Mouse (Mus musculus) intestine, embryonic 15.5 days (tissue): ENCODE data around the gene Adgrl3. TPM values are rescaled to one million over a fixed set of nuclear protein-coding genes. Genes with fewer than 3 reads are reported as not detected.

Source experiments
- ATAC-seq: fragments of 200-750 bp; cut with Nextera tagmentation; 2 replicates; pipeline ENCODE4 v1.8.0; 2017; ENCODE audit warnings: moderate TSS enrichment, moderate library complexity
- H3K27ac ChIP-seq: fragments of 300-500 bp; sonication (generic); 2 replicates; pipeline ENCODE4 v1.5.1; 2015; ENCODE audit warnings: mild to moderate bottlenecking, inconsistent platforms
- H3K27me3 ChIP-seq: fragments of 300-500 bp; sonication (generic); replicated peaks from 2 replicates; pipeline ENCODE4 v1.6.1; 2015; ENCODE audit warnings: inconsistent platforms
- H3K36me3 ChIP-seq: fragments of 300-500 bp; sonication (generic); 2 replicates; pipeline ENCODE4 v1.6.1; 2015; ENCODE audit warnings: inconsistent platforms
- H3K4me1 ChIP-seq: fragments of 300-500 bp; sonication (generic); replicated peaks from 2 replicates; pipeline ENCODE4 v1.6.1; 2015; ENCODE audit warnings: inconsistent platforms
- H3K4me2 ChIP-seq: fragments of 300-500 bp; sonication (generic); replicated peaks from 2 replicates; pipeline ENCODE4 v1.6.1; 2015; ENCODE audit warnings: mild to moderate bottlenecking, inconsistent platforms
- H3K4me3 ChIP-seq: fragments of 300-500 bp; sonication (generic); replicated peaks from 2 replicates; pipeline ENCODE4 v1.5.1; 2015; ENCODE audit warnings: inconsistent platforms
- H3K9ac ChIP-seq: fragments of 300-500 bp; sonication (generic); 2 replicates; pipeline ENCODE4 v1.6.1; 2015; ENCODE audit warnings: inconsistent platforms
- H3K9me3 ChIP-seq: fragments of 300-500 bp; sonication (generic); 2 replicates; pipeline ENCODE4 v1.6.1; 2016; ENCODE audit warnings: inconsistent platforms
- WGBS: fragments of 180-500 bp; shearing (Covaris S2); methylation state at CpG from one replicate; pipeline ENCODE4 v1.1.7; 2015; 5-methylcytosine and 5-hydroxymethylcytosine counted together
- polyA plus RNA-seq: library from polyadenylated mRNA; unstranded; fragments of >200 nt; fragmentation: Nextera tagmentation; extraction: Ambion mirVana; gene quantifications from 2 replicates; pipeline ENCODE4 v1.2.1, GENCODE M21; 2015

Adgrl3 gene
- polyA plus RNA-seq, 1 experiment from 2014 or later: 10.9 TPM

DNA sequence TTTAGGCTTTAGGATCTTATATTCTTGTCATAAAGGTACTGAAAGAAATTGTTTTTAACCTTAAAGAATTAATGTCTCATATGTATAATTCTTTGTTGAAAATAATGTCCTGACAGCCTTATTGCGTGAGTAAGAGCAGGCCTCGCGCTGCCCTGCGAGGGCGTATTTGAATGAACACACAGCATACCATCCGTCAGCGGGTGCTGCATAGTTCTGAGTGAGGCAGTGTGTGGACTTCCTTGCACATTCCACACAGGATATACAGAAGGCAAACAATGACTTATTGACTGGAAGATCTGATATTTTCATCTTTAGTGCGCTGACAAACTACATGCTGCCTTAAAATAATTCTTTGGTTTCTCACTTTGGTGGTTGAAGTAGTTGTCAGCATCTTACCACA lies 764.8 kb downstream of the Adgrl3 start:
- ATAC-seq: no peak
- Histone ChIP-seq H3K4me2 (no peak overlapping the region), H3K4me3 (no peak overlapping the region)

GRCm38 (mm10) chr5:81790710-81791109 lies 770.8 kb downstream of the Adgrl3 start:
- no peaks in the 10 kb centered on the region for H3K36me3 ChIP-seq
- no peak overlapping the region for H3K4me3 ChIP-seq
- no peak overlapping the region for H3K9ac ChIP-seq
- no peak overlapping the region for H3K4me2 ChIP-seq
- no peaks in the 10 kb centered on the region for H3K4me1 ChIP-seq
- no peaks in the 10 kb centered on the region for H3K27me3 ChIP-seq
- no peaks in the 10 kb centered on the region for H3K9me3 ChIP-seq
- WGBS: 73% methylated on average over 1 of the region's 1 CpGs
- no peak for ATAC-seq
- no peak overlapping the region for H3K27ac ChIP-seq

More for the DNA sequence above, 764.8 kb downstream of the Adgrl3 start:
- Histone ChIP-seq H3K27ac (no peak overlapping the region), H3K9me3 (no peaks in the 10 kb centered on the region), H3K36me3 (no peaks in the 10 kb centered on the region), H3K27me3 (no peaks in the 10 kb centered on the region), H3K9ac (no peak overlapping the region), H3K4me1 (no peaks in the 10 kb centered on the region)
- WGBS: 45% methylated on average over 8 of the region's 8 CpGs

DNA sequence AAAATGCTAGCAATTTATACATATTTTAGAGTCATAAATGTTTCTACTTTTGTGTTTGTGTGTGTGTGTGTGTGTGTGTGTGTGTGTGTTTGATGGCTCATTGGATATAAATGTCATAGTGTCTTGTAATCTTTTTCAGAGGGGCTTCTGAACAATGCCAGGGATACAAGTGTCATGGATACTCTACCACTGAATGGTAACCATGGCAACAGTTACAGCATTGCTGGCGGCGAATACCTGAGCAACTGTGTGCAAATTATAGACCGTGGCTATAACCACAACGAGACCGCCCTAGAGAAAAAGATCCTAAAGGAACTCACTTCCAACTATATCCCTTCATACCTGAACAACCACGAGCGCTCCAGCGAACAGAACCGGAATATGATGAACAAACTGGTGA lies 774.2 kb downstream of the Adgrl3 start:
- no peaks in the 10 kb centered on the region for H3K36me3 ChIP-seq
- no peak overlapping the region for H3K27ac ChIP-seq
- 94% methylated on average over 9 of the region's 9 CpGs for WGBS
- H3K4me2 ChIP-seq: no peak overlapping the region
- H3K4me1 ChIP-seq: no peaks in the 10 kb centered on the region
- ATAC-seq: no peak
- H3K27me3 ChIP-seq: no peaks in the 10 kb centered on the region
- H3K9me3 ChIP-seq: no peaks in the 10 kb centered on the region
- no peak overlapping the region for H3K4me3 ChIP-seq
- no peak overlapping the region for H3K9ac ChIP-seq

DNA sequence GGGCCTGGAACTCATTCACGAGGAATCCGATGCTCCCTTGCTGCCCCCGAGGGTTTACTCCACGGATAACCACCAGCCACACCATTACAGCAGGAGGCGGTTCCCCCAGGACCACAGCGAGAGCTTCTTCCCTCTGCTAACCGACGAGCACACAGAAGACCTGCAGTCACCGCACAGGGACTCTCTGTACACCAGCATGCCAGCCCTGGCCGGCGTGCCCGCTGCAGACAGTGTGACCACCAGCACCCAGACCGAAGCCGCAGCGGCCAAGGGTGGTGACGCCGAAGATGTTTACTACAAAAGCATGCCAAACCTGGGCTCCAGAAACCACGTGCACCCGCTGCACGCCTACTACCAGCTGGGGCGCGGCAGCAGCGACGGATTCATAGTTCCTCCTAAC lies 774.7 kb downstream of the Adgrl3 start:
- H3K9me3 ChIP-seq: no peaks in the 10 kb centered on the region
- no peak overlapping the region for H3K4me3 ChIP-seq
- H3K36me3 ChIP-seq: no peaks in the 10 kb centered on the region
- no peaks in the 10 kb centered on the region for H3K4me1 ChIP-seq
- no peak for ATAC-seq
- H3K27me3 ChIP-seq: no peaks in the 10 kb centered on the region
- H3K27ac ChIP-seq: no peak overlapping the region
- H3K4me2 ChIP-seq: no peak overlapping the region
- 91% methylated on average over 24 of the region's 24 CpGs for WGBS
- H3K9ac ChIP-seq: no peak overlapping the region

- ATAC-seq: no peak
- H3K9me3 ChIP-seq: no peaks in the 10 kb centered on the region
- H3K4me2 ChIP-seq: no peak overlapping the region
- H3K9ac ChIP-seq: no peak overlapping the region
- 75% methylated on average over 4 of the region's 4 CpGs for WGBS
- no peak overlapping the region for H3K27ac ChIP-seq
- no peaks in the 10 kb centered on the region for H3K36me3 ChIP-seq
- no peaks in the 10 kb centered on the region for H3K27me3 ChIP-seq
- H3K4me1 ChIP-seq: no peaks in the 10 kb centered on the region
- no peak overlapping the region for H3K4me3 ChIP-seq
Observed at GRCm38 (mm10) chr5:81796128-81796527, 776.2 kb downstream of the Adgrl3 start.

GRCm38 (mm10) chr5:81810966-81811365 lies 791.0 kb downstream of the Adgrl3 start:
- no peaks in the 10 kb centered on the region for H3K36me3 ChIP-seq
- H3K9ac ChIP-seq: no peak overlapping the region
- no peaks in the 10 kb centered on the region for H3K9me3 ChIP-seq
- H3K27me3 ChIP-seq: no peaks in the 10 kb centered on the region
- H3K27ac ChIP-seq: no peak overlapping the region
- no peak overlapping the region for H3K4me2 ChIP-seq
- no peak overlapping the region for H3K4me3 ChIP-seq
- H3K4me1 ChIP-seq: no peaks in the 10 kb centered on the region
- no peak for ATAC-seq
- 90% methylated on average over 5 of the region's 5 CpGs for WGBS

GRCm38 (mm10) chr5:81832076-81832475 lies 812.1 kb downstream of the Adgrl3 start:
- Histone ChIP-seq H3K9me3 (no peaks in the 10 kb centered on the region), H3K4me2 (no peak overlapping the region), H3K27me3 (no peaks in the 10 kb centered on the region), H3K9ac (no peak overlapping the region), H3K4me1 (no peaks in the 10 kb centered on the region), H3K27ac (no peak overlapping the region), H3K36me3 (no peaks in the 10 kb centered on the region), H3K4me3 (no peak overlapping the region)
- 96% methylated on average over 1 of the region's 1 CpGs for WGBS
- ATAC-seq: no peak

GRCm38 (mm10) chr5:81832679-81833078 lies 812.7 kb downstream of the Adgrl3 start:
- Histone ChIP-seq H3K4me1 (no peaks in the 10 kb centered on the region), H3K9ac (no peak overlapping the region), H3K27ac (no peak overlapping the region), H3K4me3 (no peak overlapping the region), H3K36me3 (no peaks in the 10 kb centered on the region), H3K9me3 (no peaks in the 10 kb centered on the region), H3K27me3 (no peaks in the 10 kb centered on the region), H3K4me2 (no peak overlapping the region)
- no peak for ATAC-seq
- 62% methylated on average over 2 of the region's 2 CpGs for WGBS

DNA sequence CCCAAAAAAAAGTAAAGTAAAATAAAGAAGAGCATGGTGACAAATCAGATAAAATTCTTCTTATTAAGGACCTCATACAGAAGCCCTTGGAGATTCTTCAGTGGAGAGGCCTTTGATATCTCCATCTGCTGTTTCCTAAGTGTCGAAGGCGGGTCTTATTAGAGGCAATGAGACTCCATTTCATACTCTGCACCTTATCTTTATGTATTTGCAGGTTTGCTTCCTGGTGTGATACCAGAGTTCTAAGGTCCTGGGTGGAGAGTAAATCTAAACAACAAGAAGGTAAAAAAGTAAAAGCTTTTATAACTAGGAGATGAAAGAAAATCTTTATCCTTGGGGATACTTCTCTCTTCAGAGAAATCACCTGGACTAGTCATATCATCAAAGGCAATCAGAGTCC lies 817.9 kb downstream of the Adgrl3 start:
- no peak overlapping the region for H3K9ac ChIP-seq
- 69% methylated on average over 2 of the region's 2 CpGs for WGBS
- H3K9me3 ChIP-seq: no peaks in the 10 kb centered on the region
- no peaks in the 10 kb centered on the region for H3K36me3 ChIP-seq
- no peak overlapping the region for H3K4me3 ChIP-seq
- peak; percentile 76 for ATAC-seq
- H3K27ac ChIP-seq: no peak overlapping the region
- no peaks in the 10 kb centered on the region for H3K27me3 ChIP-seq
- no peaks in the 10 kb centered on the region for H3K4me1 ChIP-seq
- H3K4me2 ChIP-seq: no peak overlapping the region

GRCm38 (mm10) chr5:81843798-81844197 lies 823.9 kb downstream of the Adgrl3 start:
- no peak for ATAC-seq

GRCm38 (mm10) chr5:81870336-81870735 lies 850.4 kb downstream of the Adgrl3 start:
- Histone ChIP-seq H3K27ac (no peak overlapping the region), H3K9me3 (no peaks in the 10 kb centered on the region)

More at GRCm38 (mm10) chr5:81843798-81844197, 823.9 kb downstream of the Adgrl3 start:
- WGBS: 66% methylated on average over 4 of the region's 4 CpGs
- Histone ChIP-seq H3K9me3 (no peaks in the 10 kb centered on the region), H3K27me3 (no peaks in the 10 kb centered on the region), H3K27ac (no peak overlapping the region), H3K36me3 (no peaks in the 10 kb centered on the region), H3K4me3 (no peak overlapping the region), H3K4me1 (no peaks in the 10 kb centered on the region), H3K9ac (no peak overlapping the region), H3K4me2 (no peak overlapping the region)

More at GRCm38 (mm10) chr5:81870336-81870735, 850.4 kb downstream of the Adgrl3 start:
- ATAC-seq: no peak
- no peak overlapping the region for H3K4me3 ChIP-seq
- no peak overlapping the region for H3K9ac ChIP-seq
- no peaks in the 10 kb centered on the region for H3K36me3 ChIP-seq
- no peak overlapping the region for H3K4me2 ChIP-seq
- 90% methylated on average over 6 of the region's 6 CpGs for WGBS
- H3K4me1 ChIP-seq: no peaks in the 10 kb centered on the region
- H3K27me3 ChIP-seq: no peaks in the 10 kb centered on the region
